Mouse (Mus musculus) B cell, adult 2 months (primary cell): ENCODE measurements at regions not wholly inside any gene's neighbourhood (a gene's known extent, or its start where the extent isn't known, plus 50 kb on each side); places are given as distances from the start of the nearest gene placed in this dataset.

Experiments used
- DNase-seq, 2 experiments: peaks; one replicate each; pipeline ENCODE4 v3.0.0; 2022

DNA sequence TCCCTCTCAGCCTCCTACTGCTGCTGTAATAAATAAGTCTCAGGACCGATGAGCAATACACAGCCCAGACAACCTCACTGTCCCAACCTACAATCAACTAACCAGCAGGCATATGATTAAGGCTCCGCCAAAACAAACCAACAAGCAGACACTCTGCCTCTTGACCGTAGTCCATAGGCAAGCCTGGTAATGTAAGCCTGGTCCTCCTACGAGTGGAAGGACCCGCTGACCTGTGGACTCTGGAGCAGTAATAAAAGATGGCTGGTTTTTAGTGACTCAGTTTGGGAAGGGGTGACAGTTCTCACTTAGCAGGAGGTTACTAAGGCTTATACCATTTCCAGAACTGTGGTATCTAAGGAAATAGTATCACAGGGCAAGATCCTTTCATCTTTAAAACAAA lies 53.4 kb downstream of the Gm47996 start:
- no peak for DNase-seq

DNA sequence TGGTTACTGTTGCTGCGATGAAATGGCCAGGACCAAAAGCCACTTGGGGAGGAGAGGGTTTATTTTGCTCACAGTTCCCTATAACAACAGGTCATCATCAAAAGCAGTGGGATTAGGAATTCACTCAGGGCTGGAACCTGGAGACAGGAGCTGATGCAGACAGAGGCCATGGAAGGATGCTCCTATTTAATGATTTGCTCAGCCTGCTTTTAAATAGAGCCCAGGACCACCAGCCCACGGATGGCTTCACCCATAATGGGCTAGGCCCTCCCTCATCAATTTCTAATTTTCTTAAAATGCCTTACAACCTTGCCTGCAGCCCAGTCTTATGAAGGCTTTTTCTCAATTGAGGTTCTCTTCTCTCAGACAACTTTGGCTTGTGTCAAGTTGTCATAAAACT lies 53.9 kb downstream of the Gm47996 start:
- DNase-seq = no peak

DNA sequence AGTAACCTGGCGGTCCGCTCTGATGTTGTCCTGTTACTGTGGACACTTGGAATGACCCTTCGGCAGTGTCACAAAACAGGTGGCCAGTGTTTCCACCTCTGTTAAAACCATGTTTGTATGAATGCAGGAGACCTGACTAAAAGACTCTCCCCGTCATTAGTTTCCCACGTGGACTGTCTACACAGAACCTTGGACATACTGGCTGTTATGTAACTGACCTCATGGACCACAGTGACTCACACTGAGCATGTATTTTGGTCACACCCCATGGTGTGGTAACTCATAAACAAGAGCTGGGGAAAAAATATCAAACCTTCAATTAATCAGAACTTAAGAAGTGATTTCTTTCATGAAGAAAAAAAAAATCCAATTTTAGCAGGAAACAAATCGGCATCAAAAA lies 54.9 kb downstream of the Gm47996 start:
- DNase-seq = no peak

DNA sequence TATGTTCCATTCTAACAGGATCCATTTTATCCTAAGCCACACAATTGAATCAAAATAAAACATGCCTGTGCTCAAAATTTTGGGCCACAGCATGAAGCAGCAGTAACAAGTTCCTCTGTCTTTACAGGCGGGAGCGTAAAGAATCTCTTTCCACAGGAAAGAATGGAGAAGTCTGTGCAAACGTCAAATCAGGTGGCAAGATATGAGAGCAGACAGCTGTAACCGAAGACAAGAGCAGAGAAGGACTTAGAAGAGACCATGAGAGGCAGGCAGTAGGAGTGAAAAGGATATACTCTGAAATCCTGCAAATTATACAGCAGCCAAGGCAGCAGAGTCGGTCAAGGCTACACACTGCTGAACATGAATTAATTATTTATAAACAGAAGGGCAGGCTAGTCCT lies 55.7 kb downstream of the Gm47996 start:
- DNase-seq = no peak

DNA sequence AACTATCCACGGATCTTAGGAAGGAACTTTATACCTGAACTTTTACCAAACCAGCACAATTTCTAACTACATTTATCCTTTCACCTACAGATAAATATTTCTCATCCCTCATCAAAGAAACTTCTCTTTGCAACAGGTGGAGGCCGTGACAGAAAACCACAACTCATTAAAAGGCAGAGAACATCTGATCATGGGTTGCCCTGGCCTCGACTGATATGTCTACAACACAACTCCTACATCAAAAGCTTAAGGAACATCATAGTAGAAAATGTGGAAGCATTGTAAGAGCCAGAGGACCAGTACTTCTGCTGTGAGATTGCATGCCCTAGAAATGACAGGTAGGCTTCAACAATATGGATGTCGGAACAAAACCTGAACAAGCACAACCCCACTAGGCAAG lies 56.8 kb downstream of the Gm47996 start:
- no peak for DNase-seq

DNA sequence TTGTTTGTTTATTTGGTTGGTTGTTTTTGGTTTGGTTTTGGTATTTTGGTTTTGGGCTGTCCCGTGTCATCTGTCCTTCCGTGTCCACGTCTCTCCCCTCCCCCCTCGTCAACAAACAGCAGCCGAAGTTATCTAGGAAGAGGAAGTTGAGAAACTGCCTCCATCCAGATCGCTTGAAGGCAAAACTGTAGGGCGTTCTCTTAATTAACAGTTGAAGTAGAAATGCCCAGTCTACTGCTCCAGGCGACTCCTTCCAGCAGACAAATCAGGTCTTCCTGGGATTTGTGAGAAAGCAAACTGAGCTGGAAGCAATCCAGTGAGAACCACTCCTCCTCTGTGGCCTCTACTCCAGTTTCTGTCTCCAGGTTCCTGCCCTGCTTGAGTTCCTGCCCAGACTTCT lies 60.8 kb downstream of the Gm47996 start:
- DNase-seq = peak; percentile 38 to 46

DNA sequence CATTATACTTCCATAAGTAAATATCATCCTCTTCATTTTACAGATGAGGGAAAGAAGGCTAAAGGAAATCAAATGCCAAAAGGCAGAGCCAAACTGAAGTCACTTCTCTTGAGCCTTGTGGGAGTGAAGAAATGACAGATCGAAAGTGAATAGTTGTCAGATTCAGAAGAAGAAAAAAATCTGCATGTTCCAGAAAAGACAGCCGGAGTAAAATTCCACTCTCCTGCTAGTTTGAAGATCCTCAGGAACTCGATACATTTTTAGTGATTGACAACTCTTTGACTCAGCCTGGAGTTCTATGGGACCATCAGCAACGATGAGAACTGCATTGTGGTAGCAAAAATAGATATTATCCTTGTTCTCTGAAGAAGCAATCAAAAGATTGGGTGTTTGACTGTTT lies 64.4 kb downstream of the Gm47996 start:
- DNase-seq = no peak

DNA sequence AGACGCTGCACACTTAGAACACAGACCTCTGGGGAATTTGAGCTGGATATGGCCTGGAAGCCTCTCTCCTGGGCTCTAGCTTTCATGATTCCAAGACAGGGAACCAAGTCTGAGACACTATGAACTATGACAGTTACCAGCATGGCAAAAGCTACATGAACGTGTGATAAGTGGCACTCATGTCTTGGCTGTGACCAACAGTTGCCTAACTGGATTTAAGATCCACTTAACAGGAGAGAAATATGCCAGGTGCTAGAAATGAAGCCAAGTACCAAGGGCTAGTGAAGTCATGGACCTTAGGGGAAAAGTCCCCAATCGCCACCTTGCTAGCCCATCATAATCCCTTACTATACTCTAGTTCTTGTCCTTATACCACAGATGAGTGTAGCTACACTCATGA lies 65.7 kb downstream of the Gm47996 start:
- no peak for DNase-seq

DNA sequence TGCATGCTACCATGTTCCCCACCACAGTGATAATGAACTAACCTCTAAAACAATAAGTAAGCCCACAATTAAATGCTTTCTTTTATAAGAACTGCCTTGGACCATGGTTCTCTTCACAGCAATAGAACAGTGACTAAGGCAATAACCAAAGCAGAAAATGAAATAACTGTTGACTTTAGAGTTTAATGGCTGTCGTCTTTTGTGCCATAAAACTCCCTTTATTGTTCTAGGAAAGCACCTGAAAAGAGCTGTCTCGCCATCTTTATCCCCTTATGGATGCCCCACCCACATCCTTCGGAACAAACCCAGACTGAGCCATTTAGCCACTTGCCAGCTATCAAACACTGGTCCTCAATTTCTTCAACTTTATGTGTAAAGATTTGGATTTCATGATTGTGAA lies 64.3 kb upstream of the Ivns1abp start:
- no peak for DNase-seq

DNA sequence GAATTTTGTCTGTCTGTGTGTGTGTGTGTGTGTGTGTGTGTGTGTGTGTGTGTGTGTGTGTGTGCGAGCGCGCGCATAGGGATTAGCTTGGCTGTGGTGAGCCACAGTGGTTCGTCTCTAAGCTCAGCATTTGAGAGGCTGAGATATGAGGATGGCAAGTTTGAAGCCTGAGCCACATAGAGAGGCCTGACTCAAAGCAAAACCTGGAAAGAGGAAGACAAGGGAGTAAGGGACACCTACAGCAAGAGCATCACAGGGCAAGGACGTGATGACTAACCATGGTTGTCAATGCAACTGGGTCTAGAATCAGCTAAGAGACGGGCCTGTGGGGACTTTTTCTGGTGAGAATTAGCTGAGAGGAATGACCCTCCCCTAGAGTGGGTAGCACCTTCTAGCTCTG lies 59.2 kb upstream of the Ivns1abp start:
- no peak for DNase-seq

DNA sequence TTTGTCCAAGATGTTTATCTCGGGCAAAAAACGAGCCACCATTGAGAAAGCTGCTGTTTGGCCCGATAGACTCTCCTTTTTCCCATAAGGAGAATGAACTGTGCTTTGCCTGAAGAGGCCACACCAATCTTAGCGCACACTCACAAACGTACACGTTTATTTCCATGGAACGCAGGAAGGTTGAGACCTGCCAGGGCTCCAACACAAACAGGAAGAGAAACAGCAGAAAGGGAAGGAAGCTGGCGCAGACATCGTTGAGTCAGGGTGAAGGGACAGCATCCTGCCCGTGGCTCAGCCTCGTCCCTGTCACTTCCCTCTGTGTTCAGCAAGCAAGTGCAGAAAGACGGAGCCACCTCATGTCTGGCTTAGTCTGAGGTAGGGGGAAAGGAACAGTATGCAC lies 56.8 kb upstream of the Ivns1abp start:
- peak; percentile 49 to 51 for DNase-seq

DNA sequence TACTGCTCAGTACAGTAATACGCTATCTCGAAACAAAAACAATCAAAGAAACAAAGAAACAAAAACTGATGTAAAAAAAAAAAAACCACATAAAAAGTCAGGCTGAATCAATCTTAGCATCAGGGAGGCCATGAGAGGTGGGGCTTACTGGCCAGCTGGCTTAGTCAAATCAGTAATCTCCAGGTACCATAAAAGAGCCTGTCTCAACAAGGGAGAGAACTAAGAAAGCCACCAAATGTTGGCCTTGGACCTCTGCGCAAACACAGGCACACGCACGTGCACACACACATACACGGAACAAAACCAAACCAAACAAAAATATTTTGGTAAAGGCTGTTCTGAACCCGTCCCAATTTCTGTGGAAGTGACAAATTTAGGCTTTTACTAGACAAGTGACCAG lies 55.2 kb upstream of the Ivns1abp start:
- no peak for DNase-seq

DNA sequence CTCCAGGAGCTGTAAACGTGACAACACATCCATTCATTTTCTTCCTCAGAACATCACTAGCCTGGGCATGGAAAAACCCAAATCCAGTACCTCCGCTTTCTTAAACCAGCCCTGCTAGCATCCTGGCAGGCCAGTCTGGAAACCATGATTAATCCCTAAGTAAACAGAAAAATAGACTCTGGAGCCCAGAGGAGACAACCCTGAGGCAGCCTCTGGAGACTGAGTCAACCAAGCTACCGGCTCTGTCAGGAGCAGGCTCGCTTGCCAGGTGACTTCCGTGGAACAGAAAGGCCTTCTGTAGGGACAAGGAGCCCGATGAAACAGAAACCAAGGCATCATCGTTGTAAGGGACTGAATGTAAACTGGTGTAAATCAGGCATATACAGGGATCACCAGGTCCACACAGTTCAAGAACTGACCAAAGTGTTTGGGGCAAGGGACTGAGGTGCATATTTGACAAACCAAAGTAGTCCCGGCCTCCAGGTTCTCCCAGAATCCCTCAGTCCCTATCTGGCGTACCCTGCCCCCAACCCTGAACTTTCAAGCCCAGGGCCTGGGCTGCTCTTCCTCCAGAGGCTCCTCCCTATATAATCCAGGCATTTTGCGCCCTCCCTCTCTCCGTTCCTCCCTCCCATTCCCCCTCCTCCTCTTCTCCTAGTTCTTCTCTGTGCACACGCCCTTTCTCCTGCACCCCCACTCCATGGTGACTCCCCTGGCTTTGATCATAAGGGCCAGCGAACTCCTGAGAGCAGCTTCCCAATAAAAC lies 54.6 kb upstream of the Ivns1abp start:
- DNase-seq = no peak

DNA sequence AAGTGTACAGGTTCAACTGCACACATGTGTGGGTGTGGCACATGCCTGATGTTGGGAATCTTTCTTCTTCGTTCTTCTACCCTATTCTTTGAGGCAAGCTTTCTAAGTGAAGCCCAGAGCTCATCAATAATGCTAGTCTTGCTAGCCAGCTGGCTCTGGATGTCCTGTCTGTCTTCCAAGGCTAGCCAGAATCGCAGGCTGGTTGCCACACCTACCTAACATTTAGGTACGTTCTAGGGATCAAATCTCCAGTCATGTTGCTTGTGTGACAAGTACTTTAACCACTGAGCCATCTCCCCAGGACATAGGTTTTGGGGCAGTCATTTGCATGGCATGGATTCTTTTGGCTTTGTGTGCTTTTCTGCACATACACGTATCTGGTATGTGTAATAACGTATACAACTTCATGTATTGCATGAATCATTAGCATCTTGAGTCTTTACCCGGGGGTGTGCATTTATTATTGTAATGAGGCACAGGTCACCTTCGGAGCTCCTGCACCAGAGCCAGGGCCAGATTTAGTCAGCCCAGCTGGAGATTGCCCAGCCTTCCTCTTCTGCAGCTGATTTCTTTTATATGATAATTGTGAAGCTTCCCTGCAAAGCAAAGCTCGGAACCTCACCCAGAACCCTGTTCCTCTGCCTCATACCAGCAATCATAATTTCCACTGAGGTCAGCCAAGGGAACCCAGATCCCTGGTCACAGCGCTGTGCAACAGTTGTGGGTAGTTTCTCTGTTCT lies 50.8 kb upstream of the Ivns1abp start:
- no peak for DNase-seq
